ENCODE assay signal across 17 mouse cellular contexts in the genomic region with DNA sequence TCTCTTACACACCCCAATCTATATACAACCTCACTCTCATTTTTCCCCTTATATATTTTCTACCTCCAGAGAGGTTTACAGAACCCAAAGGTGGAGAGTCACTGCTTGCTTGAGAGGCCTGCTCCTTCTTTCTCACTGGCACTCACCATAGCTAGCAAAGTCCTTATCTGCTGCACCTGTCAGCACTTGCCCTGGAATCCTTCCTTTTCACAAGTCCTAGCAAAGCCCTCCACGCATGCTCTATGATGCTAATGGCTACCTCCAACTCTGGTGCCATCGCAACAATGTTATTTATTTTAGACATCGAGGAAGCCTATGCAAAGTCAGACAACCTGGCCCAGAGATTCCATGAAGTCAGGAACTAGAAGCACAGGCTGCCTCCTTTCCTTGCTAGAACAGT.
DNase-seq lines count a peak whose midpoint lies in the region; ATAC-seq and TF ChIP-seq lines count a peak whose summit lies in the region.
"Had no signal": no experiment of that assay in that cellular context is flagged by ENCODE, and none has a peak within 500 bp of the region (broad histone marks: within the 10 kb centered on the region; RNA-seq: fewer than 3 reads in every experiment).

No protein-coding gene starts in this region.

- no peak overlapping the region for H3K9ac ChIP-seq in hindbrain, postnatal 0 days (replicated peaks; ENCODE audit: low read length)
- no peak overlapping the region for H3K9ac ChIP-seq in MEL (ENCODE audit: control insufficient read depth, low read depth, low read length, poor library complexity, severe bottlenecking)
- no peak overlapping the region for H3K9ac ChIP-seq in liver, embryonic 12.5 days

- ATAC-seq in hindbrain, postnatal 0 days = no peak
- 0 out of 2 replicates have a peak, but pooled peaks have one; percentile 28 for ATAC-seq in erythroid progenitor cell, adult 5-6 weeks (replicated peaks; ENCODE audit: low FRiP score, poor library complexity, severe bottlenecking)
- ATAC-seq in liver, embryonic 12.5 days = 0 out of 2 replicates have a peak, but pooled peaks have one; percentile 25
- ATAC-seq: midbrain, embryonic 16.5 days had no signal

- no peak overlapping the region for H3K4me2 ChIP-seq in hindbrain, postnatal 0 days (ENCODE audit: low read depth, low read length)
- peak overlapping the region; percentile 38 for H3K4me2 ChIP-seq in liver, embryonic 12.5 days

- H3K9me3 ChIP-seq in hindbrain, embryonic 10.5 days = no peaks in the 10 kb centered on the region
- no peaks in the 10 kb centered on the region for H3K9me3 ChIP-seq in hindbrain, postnatal 0 days (ENCODE audit: low read length)
- no peaks in the 10 kb centered on the region for H3K9me3 ChIP-seq in MEL (replicated peaks; ENCODE audit: insufficient read depth, low read length)
- H3K9me3 ChIP-seq in liver, embryonic 12.5 days (replicated peaks) = no peaks in the 10 kb centered on the region
- H3K9me3 ChIP-seq: embryonic facial prominence, embryonic 10.5 days; G1E had no signal

- no peaks in the 10 kb centered on the region for H3K27me3 ChIP-seq in hindbrain, embryonic 10.5 days (ENCODE audit: insufficient read depth, poor library complexity, severe bottlenecking)
- H3K27me3 ChIP-seq in hindbrain, postnatal 0 days (ENCODE audit: insufficient read depth, low read length) = no peaks in the 10 kb centered on the region
- H3K27me3 ChIP-seq in MEL (ENCODE audit: control insufficient read depth in 1 of 2, insufficient read depth in 2 of 2, low read length in 2 of 2) = no peaks in the 10 kb centered on the region
- H3K27me3 ChIP-seq in liver, embryonic 12.5 days (replicated peaks) = 0 out of 2 replicates have a peak, but pooled peaks cover 7% of the 10 kb centered on the region

- no peak for TF ChIP-seq CTCF in hindbrain, postnatal 0 days (IDR thresholded peaks at IDR 0.05; ENCODE audit: low read depth)
- TF ChIP-seq CTCF in MEL (IDR thresholded peaks at IDR 0.05 in 2 of 3, conservative IDR thresholded peaks at IDR 0.05 in 1 of 3; ENCODE audit: control insufficient read depth in 1 of 3, insufficient read depth in 1 of 3, low read depth in 2 of 3, low read length in 3 of 3, poor library complexity in 1 of 3, severe bottlenecking in 1 of 3) = no peak

- no peak for DNase-seq in hindbrain, embryonic 10.5 days (ENCODE audit: low spot score)
- no peak for DNase-seq in hindbrain, postnatal 0 days (ENCODE audit: low spot score)
- DNase-seq in MEL (ENCODE audit: low read depth, low spot score) = peak; percentile 45
- no peak for DNase-seq in gastrocnemius, adult 18-20 months (ENCODE audit: low spot score)
- no peak for DNase-seq in kidney, adult 9 months
- DNase-seq: adrenal gland, postnatal 14 days; cerebellum, postnatal 10 days; gastrocnemius, postnatal 25 days; kidney, adult 8-10 months; kidney, postnatal 4 days; lung, postnatal 36 days; thymus, postnatal 25 days had no signal

- WGBS in hindbrain, embryonic 10.5 days = 81% methylated on average over 3 of the region's 3 CpGs
- WGBS in hindbrain, postnatal 0 days = 89% methylated on average over 3 of the region's 3 CpGs
- 64% methylated on average over 3 of the region's 3 CpGs for WGBS in liver, embryonic 12.5 days (ENCODE audit: insufficient replicate concordance)

- H3K4me1 ChIP-seq in hindbrain, embryonic 10.5 days (replicated peaks) = peaks cover 87% of the 10 kb centered on the region
- H3K4me1 ChIP-seq in hindbrain, postnatal 0 days (ENCODE audit: insufficient read depth, low read length) = peaks cover 22% of the 10 kb centered on the region
- H3K4me1 ChIP-seq in MEL (ENCODE audit: control insufficient read depth in 1 of 2, insufficient read depth in 2 of 2, low read length in 2 of 2) = peaks cover 19 to 44% of the 10 kb centered on the region in 2 experiments
- peaks cover 51% of the 10 kb centered on the region for H3K4me1 ChIP-seq in liver, embryonic 12.5 days

- H3K36me3 ChIP-seq in hindbrain, embryonic 10.5 days = no peaks in the 10 kb centered on the region
- H3K36me3 ChIP-seq in hindbrain, postnatal 0 days (ENCODE audit: insufficient read depth, low read length) = no peaks in the 10 kb centered on the region
- H3K36me3 ChIP-seq in MEL (ENCODE audit: control insufficient read depth in 1 of 2, insufficient read depth in 2 of 2, low read length in 2 of 2) = peaks cover 0 to 46% of the 10 kb centered on the region in 2 experiments; a peak in 3 of 4 replicates
- no peaks in the 10 kb centered on the region for H3K36me3 ChIP-seq in liver, embryonic 12.5 days
- H3K36me3 ChIP-seq: embryonic facial prominence, embryonic 10.5 days; G1E had no signal

- peak in 1 of 2 experiments; percentile 42; a peak in 3 of 4 replicates for TF ChIP-seq EP300 in MEL (IDR thresholded peaks at IDR 0.05; ENCODE audit: low read depth in 1 of 2, low read length in 2 of 2)

- H3K79me2 ChIP-seq in MEL (ENCODE audit: control insufficient read depth, insufficient read depth, low read length, poor library complexity) = no peaks in the 10 kb centered on the region

- no peak; a peak in 1 of 4 replicates for TF ChIP-seq POLR2A in MEL (IDR thresholded peaks at IDR 0.05; ENCODE audit: control insufficient read depth in 1 of 2, insufficient read depth in 1 of 2, low read depth in 1 of 2, low read length in 2 of 2, poor library complexity in 1 of 2)

- H3K27ac ChIP-seq in hindbrain, embryonic 10.5 days = 0 out of 2 replicates have a peak overlapping the region, but pooled peaks have one; percentile 72
- no peak overlapping the region for H3K27ac ChIP-seq in hindbrain, postnatal 0 days
- H3K27ac ChIP-seq in MEL (ENCODE audit: control insufficient read depth, low read depth, low read length) = peak overlapping the region; percentile 22; the same call in 1 of the 2 replicates
- H3K27ac ChIP-seq in liver, embryonic 12.5 days = 0 out of 2 replicates have a peak overlapping the region, but pooled peaks have one; percentile 33

- no peak; the same call in 1 of the 2 replicates for TF ChIP-seq RAD21 in MEL (IDR thresholded peaks at IDR 0.05; ENCODE audit: low read depth, low read length)

- no peak overlapping the region for H3K4me3 ChIP-seq in hindbrain, embryonic 10.5 days
- no peak overlapping the region for H3K4me3 ChIP-seq in hindbrain, postnatal 0 days (ENCODE audit: low read length)
- no peak overlapping the region for H3K4me3 ChIP-seq in MEL (ENCODE audit: control insufficient read depth in 1 of 2, insufficient read depth in 1 of 2, low read depth in 2 of 2, low read length in 2 of 2)
- no peak overlapping the region for H3K4me3 ChIP-seq in liver, embryonic 12.5 days
- H3K4me3 ChIP-seq: embryonic facial prominence, embryonic 10.5 days had no signal

TF ChIP-seq in MEL, 35 proteins besides CTCF, POLR2A, EP300 and RAD21 (continues in another document):
- TF ChIP-seq TCF12 (IDR thresholded peaks at IDR 0.05; ENCODE audit: low read depth, low read length) = no peak
- no peak for TF ChIP-seq USF1 (IDR thresholded peaks at IDR 0.05; ENCODE audit: low read depth, low read length)
- TF ChIP-seq MAX (IDR thresholded peaks at IDR 0.05; ENCODE audit: low read length) = no peak; the same call in 1 of the 2 replicates
- 0 out of 2 replicates have a peak, but pooled peaks have one; percentile 17 for TF ChIP-seq ETS1 (IDR thresholded peaks at IDR 0.05; ENCODE audit: low read depth, low read length)
- TF ChIP-seq BHLHE40 (IDR thresholded peaks at IDR 0.05; ENCODE audit: borderline replicate concordance, low read depth, low read length) = no peak; the same call in 1 of the 2 replicates
- no peak for TF ChIP-seq MAFK (IDR thresholded peaks at IDR 0.05; ENCODE audit: borderline replicate concordance, low read depth, low read length)
- TF ChIP-seq GABPA (IDR thresholded peaks at IDR 0.05; ENCODE audit: low read depth, low read length) = no peak
- peak; percentile 11; the same call in 1 of the 2 replicates for TF ChIP-seq SIN3A (IDR thresholded peaks at IDR 0.05; ENCODE audit: low read length)
- no peak for TF ChIP-seq POLR2AphosphoS5 (IDR thresholded peaks at IDR 0.05; ENCODE audit: borderline replicate concordance, low read depth, low read length)
- TF ChIP-seq ZMIZ1 (IDR thresholded peaks at IDR 0.05; ENCODE audit: low read depth, low read length) = no peak
- TF ChIP-seq MYB (IDR thresholded peaks at IDR 0.05; ENCODE audit: low read depth, low read length) = no peak
- TF ChIP-seq TAL1 (IDR thresholded peaks at IDR 0.05; ENCODE audit: low read length) = no peak
- TF ChIP-seq POLR2AphosphoS2 (IDR thresholded peaks at IDR 0.05; ENCODE audit: low read length) = no peak
- TF ChIP-seq NRF1 (IDR thresholded peaks at IDR 0.05; ENCODE audit: insufficient read depth, low read depth, low read length, poor library complexity, severe bottlenecking) = no peak
- TF ChIP-seq E2F4 (IDR thresholded peaks at IDR 0.05; ENCODE audit: borderline replicate concordance, low read depth, low read length) = no peak
- TF ChIP-seq ZNF384 (IDR thresholded peaks at IDR 0.05; ENCODE audit: low read depth, low read length) = no peak
- TF ChIP-seq ZC3H11A (IDR thresholded peaks at IDR 0.05; ENCODE audit: low read depth, low read length) = no peak
- no peak for TF ChIP-seq MAZ (IDR thresholded peaks at IDR 0.05; ENCODE audit: low read depth, low read length)
- TF ChIP-seq UBTF (IDR thresholded peaks at IDR 0.05; ENCODE audit: borderline replicate concordance, insufficient read depth, low read depth, low read length) = no peak
- no peak for TF ChIP-seq MXI1 (IDR thresholded peaks at IDR 0.05; ENCODE audit: low read depth, low read length)
- TF ChIP-seq KAT2A (conservative IDR thresholded peaks at IDR 0.05; ENCODE audit: low read depth, low read length) = no peak
- no peak for TF ChIP-seq USF2 (IDR thresholded peaks at IDR 0.05; ENCODE audit: borderline replicate concordance in 1 of 2, insufficient read depth in 1 of 2, low read depth in 1 of 2, low read length in 2 of 2)
- no peak for TF ChIP-seq CHD2 (IDR thresholded peaks at IDR 0.05; ENCODE audit: low read length)
- TF ChIP-seq CHD1 (IDR thresholded peaks at IDR 0.05; ENCODE audit: low read depth, low read length) = no peak
- 0 out of 2 replicates have a peak, but pooled peaks have one; percentile 25 for TF ChIP-seq MYC (IDR thresholded peaks at IDR 0.05; ENCODE audit: low read depth, low read length)
- no peak for TF ChIP-seq ZKSCAN1 (IDR thresholded peaks at IDR 0.05; ENCODE audit: low read depth, low read length)
- TF ChIP-seq HCFC1 (IDR thresholded peaks at IDR 0.05; ENCODE audit: low read depth, low read length) = 0 out of 2 replicates have a peak, but pooled peaks have one; percentile 17
- TF ChIP-seq ELF1 (IDR thresholded peaks at IDR 0.05; ENCODE audit: low read depth, low read length) = no peak
- TF ChIP-seq NELFE (IDR thresholded peaks at IDR 0.05; ENCODE audit: low read depth, low read length) = no peak; the same call in 1 of the 2 replicates
- TF ChIP-seq TBP (IDR thresholded peaks at IDR 0.05; ENCODE audit: low read depth, low read length) = no peak
- TF ChIP-seq GATA1 (IDR thresholded peaks at IDR 0.05; ENCODE audit: low read depth, low read length) = 0 out of 2 replicates have a peak, but pooled peaks have one; percentile 21
